Mouse (Mus musculus): ENCODE measurements around the gene Tubgcp3.
"Not testable (repeated sequence)": the region's sequence is repeated elsewhere in the genome, so short reads cannot be mapped to it uniquely, and the experiment has no call there.

Gene Tubgcp3

DNA sequence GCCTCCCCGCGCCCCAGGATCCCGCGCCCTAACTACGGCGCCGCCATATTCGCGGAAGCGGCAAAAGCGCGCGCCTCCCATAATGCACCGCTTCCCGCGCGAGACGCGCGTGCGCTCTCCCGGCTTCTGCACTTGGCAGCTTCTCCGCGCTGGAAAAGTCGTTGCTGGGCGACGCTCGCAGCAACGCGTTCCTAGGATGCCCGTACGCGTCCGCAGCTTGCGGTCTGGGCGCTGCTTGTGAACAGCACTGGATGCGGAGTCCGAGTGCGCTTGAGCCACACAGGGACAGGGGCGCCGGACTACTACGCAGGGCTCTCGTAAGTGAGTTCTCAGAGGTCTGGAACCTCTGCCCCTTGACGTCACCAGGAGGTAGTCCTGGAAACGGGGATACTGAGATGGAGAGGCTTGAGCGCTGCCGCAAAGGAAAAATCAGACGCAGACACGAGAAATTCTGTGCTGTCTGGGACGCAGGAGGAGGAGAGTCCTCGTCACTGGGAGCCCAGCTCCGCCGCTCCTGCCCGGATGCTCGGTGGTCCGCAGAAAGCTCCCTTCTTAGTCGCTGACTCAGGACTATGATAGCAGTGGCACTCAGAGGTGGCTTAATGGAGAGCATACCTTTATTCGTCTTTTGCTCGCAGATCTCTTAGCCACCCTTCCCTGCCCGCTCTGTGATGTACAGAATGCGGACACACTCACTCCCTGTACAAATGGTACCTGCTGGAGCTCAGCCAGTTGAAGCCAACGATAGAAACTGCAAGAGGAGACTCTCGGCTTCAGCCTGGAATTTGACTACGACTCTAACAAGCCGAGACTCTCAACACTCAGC lies at the start of gene Tubgcp3:
Tubgcp3 (minus strand) TSS at position 193 of the 826 bp plus-strand sequence.
- peak; percentile 97 for DNase-seq (ENCODE audit: low read depth, low spot score)

DNA sequence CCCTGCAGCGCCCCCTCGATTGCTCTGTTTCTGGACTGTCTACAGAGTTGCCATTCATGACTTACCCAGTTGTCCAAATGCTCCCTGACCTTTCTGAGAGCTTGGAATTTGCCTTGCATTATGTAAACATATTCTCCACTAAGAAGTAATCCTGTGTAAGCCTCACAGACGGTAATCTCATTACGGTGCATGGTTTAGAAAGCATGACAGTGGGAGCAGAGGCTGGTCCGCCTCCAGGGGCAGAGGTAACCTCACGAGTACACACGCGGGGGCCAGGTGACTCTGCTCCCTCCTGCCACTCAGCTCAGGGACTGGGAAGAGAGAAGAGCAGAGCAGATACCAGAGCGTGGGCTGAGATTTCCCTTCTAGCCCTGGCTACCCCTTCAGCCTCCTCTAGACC lies 47.0 kb upstream of the Tubgcp3 start:
- DNase-seq (ENCODE audit: low read depth, low spot score), result no peak

DNA sequence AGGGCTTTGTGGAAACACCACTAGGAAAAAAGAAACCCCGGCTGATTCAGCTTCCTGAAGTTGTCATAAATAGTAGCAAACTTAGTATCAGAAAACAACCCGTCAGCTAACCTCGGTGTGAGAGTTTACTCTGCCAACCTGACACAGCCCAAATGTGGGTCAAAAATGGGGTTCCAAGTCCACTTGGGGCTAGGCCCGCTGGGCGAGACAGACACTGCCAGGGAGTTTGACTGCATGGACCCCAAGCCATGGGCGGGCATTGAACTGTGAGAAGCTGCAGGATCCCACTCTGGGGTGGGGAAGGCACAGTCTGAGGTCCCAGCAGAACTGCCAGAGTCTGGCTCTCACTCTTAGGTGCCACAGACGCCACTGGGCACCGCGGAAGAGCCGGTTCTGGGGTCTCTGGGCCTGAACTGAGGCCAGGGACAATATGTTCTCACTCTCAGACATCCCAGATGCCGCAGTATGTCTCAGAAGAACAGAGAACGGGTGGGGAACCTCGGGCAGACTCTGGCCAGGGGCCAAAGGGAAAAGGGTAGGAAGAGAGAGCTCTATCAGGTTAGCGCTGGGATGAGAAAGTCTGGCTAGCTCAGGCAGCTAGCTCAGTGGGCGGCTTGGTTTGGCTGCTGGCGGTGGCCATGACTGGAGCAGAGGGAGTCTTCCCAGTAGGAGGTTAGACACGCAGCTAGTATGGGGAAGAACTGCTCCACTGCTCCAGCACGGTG lies 44.0 kb upstream of the Tubgcp3 start:
- peak; percentile 34 for DNase-seq (ENCODE audit: low read depth, low spot score)

DNA sequence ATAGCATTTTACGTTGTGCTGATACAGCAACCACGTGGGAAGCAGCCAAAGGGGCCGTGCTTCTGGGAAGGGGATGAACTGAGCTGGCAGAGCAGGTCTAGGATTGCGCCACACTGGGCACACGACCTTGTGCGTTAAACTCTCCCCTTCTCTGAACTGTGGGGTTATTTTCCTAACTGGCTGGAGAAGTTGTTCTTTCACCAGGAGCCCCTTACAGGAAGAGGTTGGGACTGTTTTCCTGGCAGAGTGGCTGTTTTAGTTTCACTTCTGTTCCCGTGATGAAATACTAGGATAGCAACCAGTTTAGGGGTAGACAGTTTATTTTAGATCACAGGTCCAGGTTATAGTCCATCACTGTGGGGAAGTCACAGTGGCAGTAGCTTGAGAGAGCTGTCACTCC lies 39.6 kb upstream of the Tubgcp3 start:
- no peak for DNase-seq (ENCODE audit: low read depth, low spot score)

DNA sequence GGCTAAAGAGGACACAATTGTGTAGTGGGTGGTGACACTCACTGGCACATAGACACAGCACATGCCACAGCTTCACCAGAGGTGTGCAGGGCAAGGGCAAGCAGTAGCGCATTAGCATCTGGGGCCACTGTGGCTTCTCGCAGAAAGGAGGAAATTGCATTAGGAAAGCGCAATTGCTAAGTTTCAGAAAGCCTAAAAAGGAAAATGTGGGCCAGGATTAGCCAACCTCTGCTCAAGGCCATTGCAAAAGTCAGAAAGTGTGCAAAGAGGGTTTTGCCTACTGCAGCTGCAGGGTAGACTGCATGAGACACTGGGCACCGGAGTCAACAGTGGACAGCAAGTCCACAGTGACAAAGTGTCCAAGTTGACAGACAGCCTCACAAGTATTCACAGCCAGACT lies 31.5 kb upstream of the Tubgcp3 start:
- DNase-seq (ENCODE audit: low read depth, low spot score), result no peak

DNA sequence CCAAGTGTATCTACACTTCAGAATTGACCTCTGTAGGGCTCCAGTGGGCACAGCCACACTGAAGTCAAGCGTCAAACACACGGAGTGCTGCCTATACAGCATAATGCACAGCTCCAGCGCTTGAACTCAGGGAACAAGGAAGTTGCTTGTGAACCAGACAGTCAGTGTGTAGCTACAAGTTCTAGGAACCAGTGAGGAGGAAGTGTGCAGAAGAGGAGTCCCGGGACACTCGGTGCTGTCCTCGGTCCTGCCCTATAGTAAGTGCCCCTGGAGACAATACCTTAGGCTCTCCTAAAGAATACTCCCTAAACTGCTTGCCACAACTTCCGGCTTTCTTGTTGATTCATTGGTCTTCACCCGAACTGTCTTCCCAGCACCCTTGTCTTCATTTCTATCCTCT lies 30.2 kb upstream of the Tubgcp3 start:
- DNase-seq (ENCODE audit: low read depth, low spot score), result peak; percentile 30

DNA sequence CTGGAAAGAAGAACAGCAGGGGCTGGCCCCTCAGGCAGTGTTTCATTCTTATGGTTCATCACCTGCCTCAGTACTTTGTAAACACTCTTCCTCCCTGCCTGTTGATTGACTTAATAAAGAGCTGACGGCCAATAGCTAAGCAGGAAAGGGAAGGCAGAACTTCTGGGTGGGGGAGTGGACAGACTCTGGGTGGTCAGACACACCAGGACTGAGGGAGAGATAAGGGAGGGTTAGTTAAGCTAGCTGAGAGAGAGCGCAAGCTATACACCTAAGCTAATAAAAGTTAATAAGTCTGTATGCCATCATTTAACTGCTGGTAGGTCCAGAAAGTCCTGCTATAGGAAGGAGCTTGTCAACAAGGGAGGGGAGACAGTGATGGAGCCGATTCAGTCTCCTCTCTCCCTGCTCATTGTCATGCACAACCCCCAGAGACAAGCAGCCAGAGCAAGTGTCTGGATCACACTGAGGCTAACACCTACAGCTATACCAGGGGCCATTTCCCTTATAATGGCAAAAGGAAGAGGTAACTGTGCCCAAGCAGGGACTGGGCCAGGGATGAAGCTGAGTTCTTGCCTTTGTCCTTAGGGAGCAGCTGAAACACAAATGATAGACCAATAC lies 26.7 kb upstream of the Tubgcp3 start:
- peak; percentile 31 for DNase-seq (ENCODE audit: low read depth, low spot score)

DNA sequence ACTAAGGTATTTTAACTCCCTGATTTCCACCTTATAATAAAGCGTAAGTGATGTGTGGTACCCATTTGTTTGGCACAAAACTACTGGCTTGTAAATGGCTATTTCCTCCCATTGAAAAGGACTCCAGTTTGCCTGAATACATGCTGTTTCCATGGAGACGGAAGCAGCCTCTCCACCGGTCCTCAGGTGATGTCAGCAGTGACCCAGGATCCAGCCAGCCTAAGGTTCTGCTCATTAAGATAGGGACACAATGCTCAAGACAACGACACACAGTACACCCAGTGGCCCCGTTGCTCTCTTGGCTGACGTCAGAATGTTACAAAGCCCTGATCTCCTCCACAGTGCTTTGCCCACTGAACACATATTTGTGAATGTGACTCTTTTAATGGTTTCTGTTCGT lies 16.8 kb upstream of the Tubgcp3 start:
- no peak for DNase-seq (ENCODE audit: low read depth, low spot score)

DNA sequence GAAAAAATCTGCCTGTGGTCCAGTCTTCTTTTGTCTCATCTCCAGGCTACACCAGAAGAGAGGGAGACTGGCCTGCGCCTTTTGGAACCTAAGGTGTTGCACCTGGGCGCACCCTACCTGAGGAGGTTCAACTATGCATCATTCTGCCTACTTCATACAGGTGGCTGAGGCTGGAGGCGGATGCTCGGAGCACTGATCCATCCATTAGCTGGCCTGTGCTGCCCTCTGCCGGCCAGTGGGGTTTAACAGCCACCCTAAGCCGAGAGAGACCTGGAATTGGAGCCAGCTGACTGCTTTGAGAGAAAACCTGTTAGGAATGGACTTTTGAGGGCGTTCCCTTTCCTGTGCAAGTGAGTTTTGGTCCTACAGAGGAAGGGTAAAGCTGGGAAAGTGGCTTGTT lies 5.5 kb upstream of the Tubgcp3 start:
- peak; percentile 87 for DNase-seq (ENCODE audit: low read depth, low spot score)

DNA sequence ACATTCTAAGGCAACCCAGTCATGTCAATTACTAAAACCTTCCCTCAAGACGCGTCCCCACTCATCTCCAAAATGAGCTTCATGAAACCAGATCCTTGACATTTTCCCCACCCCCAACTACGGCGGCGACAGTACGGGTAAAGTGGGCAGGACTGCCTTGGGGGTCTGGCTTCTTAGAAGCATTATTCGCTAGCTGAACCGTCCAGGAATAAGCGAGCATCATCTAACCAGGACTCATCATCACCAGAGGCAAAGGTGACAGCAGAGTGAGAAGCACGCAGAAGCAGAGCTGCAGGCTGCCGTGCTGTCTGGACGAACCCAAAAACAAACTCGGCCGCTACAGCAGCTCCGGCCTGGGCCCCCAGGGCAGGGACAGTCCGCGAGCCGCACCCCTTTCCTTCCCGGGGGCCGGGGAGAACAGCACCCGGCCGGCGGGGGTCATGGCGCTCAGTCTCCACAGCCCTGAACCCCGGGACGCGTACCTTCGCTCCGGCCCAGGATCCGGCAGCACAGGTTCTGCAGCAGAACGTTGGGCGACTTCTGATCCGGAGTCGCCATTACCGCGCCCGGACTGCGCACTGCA lies 484 bp downstream of the Tubgcp3 start:
- no peak for DNase-seq (ENCODE audit: low read depth, low spot score)

DNA sequence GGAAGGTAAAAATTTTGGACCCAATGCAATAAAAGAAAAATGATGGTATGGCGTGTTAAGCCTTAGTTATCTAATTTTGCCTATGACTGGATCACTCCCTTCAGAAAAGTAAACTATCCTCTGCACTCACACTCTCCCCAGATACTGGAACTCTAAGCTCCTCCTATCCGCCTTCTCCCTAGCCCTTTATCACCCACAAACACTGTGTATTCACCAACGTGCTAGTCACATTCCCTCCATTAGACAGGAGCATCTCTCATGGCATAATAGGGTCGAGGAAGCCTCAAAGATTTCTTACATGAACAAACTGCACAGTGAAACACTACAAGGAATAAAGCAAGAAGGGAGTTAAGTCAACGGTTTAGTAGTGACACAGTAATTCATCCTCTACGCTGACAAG lies 1.1 kb downstream of the Tubgcp3 start:
- no peak for DNase-seq (ENCODE audit: low read depth, low spot score)

DNA sequence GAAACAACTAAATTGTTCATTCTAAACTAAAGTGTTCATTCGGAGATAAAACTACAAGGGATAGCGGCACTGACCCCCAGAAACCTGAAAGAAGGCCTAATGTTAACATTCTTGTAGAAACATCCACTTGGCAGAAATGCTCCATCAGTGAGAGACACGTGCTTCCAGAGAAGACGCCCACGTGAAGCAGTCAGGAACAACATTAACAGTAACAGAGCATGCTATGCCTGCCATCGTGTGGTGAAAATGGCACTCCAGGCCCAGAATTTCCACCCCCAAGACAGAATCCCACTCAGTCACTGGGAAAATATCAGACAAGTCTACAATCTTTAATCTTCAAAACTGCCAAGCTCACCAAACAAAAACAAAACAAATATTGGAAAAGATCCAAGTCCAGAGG lies 3.2 kb downstream of the Tubgcp3 start:
- DNase-seq (ENCODE audit: low read depth, low spot score), result no peak

DNA sequence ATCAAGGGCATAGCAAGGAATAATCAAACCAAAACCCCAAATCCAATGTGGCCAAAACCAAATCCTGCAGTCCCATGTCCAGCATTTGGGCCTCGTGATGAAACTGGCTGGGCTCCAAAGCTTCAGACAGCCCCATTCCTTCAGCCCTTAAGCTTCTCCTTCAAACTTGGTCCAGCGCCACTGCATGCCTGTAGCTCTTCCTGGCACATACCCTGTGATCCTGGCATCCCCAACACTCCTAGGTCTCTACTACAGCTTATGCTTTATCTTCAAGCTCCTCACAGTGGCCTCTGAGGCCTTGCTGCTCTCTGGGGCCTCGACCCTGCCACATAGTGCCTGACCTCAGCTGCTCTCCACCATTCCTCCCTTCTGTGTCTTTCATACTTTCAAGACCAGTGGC lies 5.5 kb downstream of the Tubgcp3 start:
- DNase-seq (ENCODE audit: low read depth, low spot score), result not testable (repeated sequence)

DNA sequence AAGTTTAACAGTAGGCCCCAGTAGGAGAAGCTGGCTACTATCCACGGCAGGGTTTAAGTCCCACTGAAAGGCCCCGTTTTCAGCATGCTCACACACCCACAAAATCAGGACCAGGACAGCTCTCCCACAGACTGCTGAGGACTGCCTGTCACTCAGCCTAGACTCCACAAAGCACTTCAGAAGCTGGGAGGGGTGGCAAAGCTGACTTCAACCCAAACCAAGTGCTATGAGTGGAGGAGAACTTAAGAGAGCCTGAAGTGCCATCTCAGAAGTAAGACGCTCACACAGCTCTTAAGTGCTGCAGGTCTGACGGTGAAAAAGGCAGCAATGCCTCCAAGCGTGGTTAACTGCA lies 9.0 kb downstream of the Tubgcp3 start:
- no peak for DNase-seq (ENCODE audit: low read depth, low spot score)

DNA sequence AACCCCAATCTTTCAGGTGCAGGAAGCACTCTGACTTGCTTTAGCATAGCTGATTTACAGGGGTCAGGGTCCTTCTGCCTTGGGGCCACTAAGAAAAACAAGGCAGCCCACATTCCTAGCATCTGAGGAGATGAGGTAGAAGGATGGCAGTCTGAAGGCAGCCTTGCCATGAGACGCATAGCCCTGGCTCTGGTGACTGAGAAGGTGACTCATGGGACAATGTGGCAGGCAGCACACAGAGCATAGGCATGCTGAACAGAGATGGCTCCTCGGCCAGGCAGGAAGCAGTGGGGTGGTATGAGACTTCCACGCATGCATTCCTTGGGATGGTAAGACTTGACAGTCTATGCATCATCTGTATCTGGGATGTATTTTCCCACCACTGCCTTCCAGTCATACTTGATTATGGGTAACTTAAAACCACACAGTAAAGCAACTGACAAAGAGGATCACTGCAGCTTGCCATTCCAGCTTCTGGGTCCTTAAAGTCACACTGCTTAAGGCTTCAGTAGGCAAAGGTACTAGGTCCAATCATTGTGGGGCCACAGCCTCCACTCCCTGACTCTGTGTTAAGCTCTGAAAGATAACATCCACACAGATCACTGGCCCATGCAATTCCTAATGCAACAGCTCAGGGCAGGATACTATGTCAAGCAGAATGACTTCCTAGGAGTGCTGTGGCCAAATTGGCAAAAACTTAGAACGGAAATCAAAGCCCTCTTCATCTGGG lies 9.5 kb downstream of the Tubgcp3 start:
- DNase-seq (ENCODE audit: low read depth, low spot score), result no peak

DNA sequence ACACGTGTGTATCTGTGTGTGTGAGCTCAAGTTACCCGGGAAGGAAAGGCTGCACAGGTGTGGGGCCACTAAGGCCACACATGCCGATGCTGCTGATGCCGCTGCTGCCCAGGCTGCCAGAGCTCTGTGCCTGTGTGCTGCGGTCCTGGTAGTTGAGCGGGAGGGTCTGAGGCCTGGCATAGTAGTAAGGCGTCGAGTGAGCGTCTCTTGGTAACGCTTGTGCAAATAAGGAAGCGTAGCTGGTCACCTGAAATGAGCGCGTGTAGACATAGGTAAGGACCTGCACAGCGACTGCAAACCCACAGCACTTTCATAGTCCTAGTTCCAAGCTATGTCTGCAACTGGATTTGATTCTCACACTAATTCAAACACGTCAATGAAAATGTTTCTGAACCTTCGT lies 14.6 kb downstream of the Tubgcp3 start:
- DNase-seq (ENCODE audit: low read depth, low spot score), result no peak

DNA sequence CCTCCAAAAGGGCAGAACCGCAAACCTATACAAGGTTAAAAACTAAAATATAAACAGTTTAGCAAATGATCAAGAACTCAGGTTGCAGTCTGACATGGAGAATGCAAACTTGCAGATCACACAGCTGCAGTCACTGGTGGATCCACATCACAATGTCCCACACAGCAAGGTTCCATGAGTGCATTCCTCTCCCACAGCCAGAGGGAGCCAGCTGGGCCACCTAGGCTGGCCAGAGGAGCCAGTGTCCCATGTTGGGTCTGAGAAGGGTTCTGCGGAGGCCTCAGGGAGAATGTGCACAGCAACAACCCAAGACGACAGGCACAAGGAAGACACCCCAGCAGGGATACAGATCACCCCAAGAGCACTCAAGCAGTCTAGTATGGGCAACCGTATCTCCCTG lies 20.8 kb downstream of the Tubgcp3 start:
- DNase-seq (ENCODE audit: low read depth, low spot score), result no peak

DNA sequence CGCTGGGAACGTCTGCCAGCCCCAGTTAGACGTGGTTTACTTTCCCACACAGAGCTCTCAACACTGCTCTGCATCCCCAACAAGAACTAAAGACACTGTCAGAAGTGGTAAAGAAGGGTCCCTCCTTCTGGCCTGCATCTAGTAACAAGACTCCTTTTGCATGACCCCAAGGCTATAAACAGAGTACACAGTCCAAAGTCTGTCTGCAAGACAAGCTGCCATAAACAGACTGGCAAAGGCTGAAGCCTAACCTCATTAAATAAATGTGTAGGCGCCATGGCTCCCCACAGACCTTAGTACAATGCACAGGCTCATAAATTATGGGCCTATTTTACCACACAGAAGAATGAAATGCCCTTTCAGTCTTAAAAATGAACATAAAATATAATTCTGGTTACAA lies 21.6 kb downstream of the Tubgcp3 start:
- DNase-seq (ENCODE audit: low read depth, low spot score), result no peak

DNA sequence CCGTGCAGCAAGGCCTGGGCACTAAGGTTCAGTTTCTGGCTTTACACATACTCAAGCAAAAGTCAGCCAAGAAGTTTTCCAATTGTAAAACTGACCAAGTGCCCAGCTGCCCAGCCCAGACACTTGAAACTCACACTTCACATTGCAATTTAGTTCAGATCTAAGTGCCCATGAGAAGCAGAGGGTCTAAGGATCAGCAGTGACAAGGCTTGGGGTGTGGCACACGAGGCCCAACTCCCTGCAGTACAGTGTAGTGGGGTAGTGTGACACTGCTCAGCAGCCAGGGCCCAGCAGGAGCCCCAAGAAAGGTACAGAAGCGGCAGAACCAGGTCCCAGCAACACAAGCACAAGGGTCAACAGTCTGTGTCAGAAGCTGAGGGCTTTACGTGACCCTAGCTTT lies 23.1 kb downstream of the Tubgcp3 start:
- no peak for DNase-seq (ENCODE audit: low read depth, low spot score)

DNA sequence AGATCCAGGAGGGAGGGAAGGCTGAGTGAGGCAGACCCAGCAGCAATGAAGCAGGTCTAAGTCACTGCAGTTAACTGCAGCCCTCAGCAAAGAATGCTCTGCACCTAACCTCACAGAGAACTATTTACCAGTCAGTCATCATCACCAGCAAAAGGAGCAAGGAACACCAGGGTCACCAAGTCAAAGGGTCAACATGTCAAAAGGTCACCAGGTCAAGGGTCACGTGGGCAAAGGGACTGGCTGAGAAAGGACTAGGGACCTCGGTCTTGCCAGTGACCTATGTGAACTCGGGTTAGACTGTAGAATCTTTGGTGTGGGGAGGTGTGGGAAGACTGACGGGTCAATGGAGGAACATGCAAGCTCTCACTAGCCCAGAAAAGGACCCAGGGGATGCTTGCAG lies 25.5 kb downstream of the Tubgcp3 start:
- DNase-seq (ENCODE audit: low read depth, low spot score), result no peak

DNA sequence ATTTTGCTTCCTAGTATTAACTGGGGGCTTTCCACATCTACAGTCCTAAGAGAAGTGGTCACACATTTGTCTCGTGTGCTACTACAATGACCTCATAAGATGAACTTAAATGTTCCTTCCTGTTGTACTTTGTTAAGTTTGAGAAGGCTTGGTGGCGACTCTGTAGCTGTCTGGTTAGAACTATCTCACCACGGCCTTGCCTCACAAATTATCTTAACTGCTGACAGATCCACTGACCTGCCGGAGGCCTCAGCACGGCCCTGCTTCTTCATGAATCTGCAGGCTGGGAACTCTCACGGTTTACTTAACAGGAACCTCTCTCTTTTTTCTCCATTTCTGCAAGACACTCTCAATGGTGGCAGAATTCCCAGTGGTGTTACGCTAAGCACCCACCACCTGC lies 27.2 kb downstream of the Tubgcp3 start:
- no peak for DNase-seq (ENCODE audit: low read depth, low spot score)

DNA sequence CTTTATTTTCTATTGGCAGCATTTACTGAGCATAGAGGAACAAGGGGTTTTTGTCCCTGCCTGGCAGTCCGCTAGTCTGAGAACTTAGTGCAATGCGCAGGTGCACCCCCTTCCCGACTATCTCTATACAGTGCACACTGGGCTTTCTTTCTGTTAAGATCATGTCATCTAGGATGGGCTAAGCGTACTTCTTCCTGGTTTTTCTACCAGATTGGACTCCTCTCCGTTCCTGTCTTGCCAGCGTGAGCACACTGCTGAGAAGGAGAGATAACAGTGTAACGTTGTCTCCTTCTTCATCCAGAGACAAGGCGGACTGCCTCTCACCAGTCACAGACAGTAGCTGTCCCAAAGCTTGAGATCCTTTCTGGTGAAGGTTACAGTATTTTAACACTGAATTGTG lies 27.7 kb downstream of the Tubgcp3 start:
- DNase-seq (ENCODE audit: low read depth, low spot score), result no peak

Data from ZHBTc4 (cell line).